Mouse (Mus musculus): ENCODE measurements around the gene Snta1.

GRCm38 (mm10) chr2:154440453-154440852, 32.6 kb upstream of the Snta1 start:
- TF ChIP-seq GATA1 (IDR thresholded peaks at IDR 0.05; ENCODE audit: borderline replicate concordance, low read length) (no peak), FLI1 (IDR thresholded peaks at IDR 0.05; ENCODE audit: low read length) (no peak)
